Mouse (Mus musculus) ES-Bruce4 (cell line): ENCODE data around the gene Eif1ad.

Experiments
- CTCF ChIP-seq: IDR thresholded peaks from one replicate; pipeline ENCODE4 v1.8.1; 2011; ENCODE audit warnings: low read depth, low read length
- EP300 ChIP-seq: IDR thresholded peaks from 2 replicates; pipeline ENCODE4 v1.6.1; 2011; ENCODE audit warnings: low read depth, low read length; ENCODE audit not compliant: insufficient read depth
- POLR2A ChIP-seq: IDR thresholded peaks from one replicate; pipeline ENCODE4 v1.8.1; 2011; ENCODE audit warnings: low read length; ENCODE audit not compliant: insufficient read depth

GRCm38 (mm10) chr19:5410641-5411040 lies 44.1 kb downstream of the Eif1ad start:
- TF ChIP-seq CTCF (no peak), POLR2A (no peak), EP300 (no peak)
